Mouse (Mus musculus) adrenal gland, adult (tissue): ENCODE results near the gene H2-M9.

Experiments used
- DNase-seq, 2 experiments: peaks; one replicate each; pipeline ENCODE4 v3.0.0; 2022 to 2023; ENCODE audit warnings: low spot score in 1 of 2; ENCODE audit not compliant: inconsistent age in 2 of 2

Gene H2-M9

DNA sequence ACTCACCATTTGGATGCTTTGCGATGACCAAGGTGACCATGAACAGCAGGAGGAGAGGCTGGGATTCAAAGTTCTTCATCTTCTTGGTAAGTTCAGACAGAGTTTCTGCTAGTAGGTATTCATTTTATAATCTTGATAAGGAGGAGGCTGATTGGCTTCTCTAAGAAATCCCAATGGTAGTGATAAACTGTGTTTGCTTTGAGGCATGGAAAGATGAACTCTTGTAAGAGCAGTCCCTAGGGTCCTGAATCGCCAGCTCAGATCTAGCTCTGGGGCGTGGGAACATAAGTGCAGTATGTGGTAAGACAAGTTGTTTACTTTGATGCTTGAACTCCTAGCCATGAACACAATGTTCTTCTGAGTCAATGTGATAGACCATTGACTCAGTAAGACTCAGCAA is at the start of gene H2-M9:
H2-M9 (minus strand) TSS at position 101 of the 400 bp plus-strand sequence.
- no peak for DNase-seq

DNA sequence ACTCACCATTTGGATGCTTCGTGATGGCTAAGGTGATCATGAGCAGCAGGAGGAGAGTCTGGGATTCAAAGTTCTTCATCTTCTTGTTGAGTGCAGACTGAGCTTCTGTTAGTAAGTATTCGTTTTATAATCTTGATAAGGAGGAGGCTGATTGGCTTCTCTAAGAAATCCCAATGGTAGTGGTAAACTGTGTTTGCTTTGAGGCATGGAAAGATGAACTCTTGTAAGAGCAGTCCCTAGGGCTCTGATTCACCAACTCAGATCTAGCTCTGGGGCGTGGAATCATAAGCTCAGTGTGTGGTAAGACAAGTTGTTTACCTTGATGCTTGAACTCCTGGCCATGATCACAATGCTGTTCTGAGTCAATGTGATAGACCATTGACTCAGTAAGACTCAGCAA is 29.7 kb upstream of the H2-M9 start, which contains the start of gene H2-M1:
H2-M1 (minus strand) TSS at position 101 of the 400 bp plus-strand sequence.
- no peak for DNase-seq
